Mouse (Mus musculus) CH12.LX (cell line): ENCODE data around the gene Il17rd. TPM values are rescaled to one million over a fixed set of nuclear protein-coding genes. Genes with fewer than 3 reads are reported as not detected.

ENCODE experiments used
- DNase-seq: peaks from one replicate; pipeline ENCODE4 v3.0.0-alpha.2; 2013; ENCODE audit errors: extremely low read depth
- H3K27ac ChIP-seq: 2 replicates; pipeline ENCODE4 v1.5.1; 2012; ENCODE audit warnings: low read depth, mild to moderate bottlenecking, control low read depth, moderate library complexity; ENCODE audit not compliant: insufficient read depth
- H3K27me3 ChIP-seq: replicated peaks from 2 replicates; pipeline ENCODE3; 2012; ENCODE audit warnings: inconsistent platforms
- H3K36me3 ChIP-seq, 2 experiments: replicated peaks in 1 of 2; 2 replicates each; pipeline versions ENCODE3 to v1.6.1; 2012; ENCODE audit warnings: inconsistent platforms in 1 of 2, low read length in 1 of 2, mild to moderate bottlenecking in 1 of 2, mixed read lengths in 1 of 2, moderate library complexity in 1 of 2; ENCODE audit not compliant: control insufficient read depth in 1 of 2, insufficient read depth in 1 of 2
- H3K4me1 ChIP-seq, 2 experiments: 2 replicates each; pipeline ENCODE4 v1.6.1; 2012; ENCODE audit warnings: inconsistent platforms in 1 of 2, moderate library complexity in 1 of 2; ENCODE audit not compliant: insufficient read depth in 2 of 2, control insufficient read depth in 1 of 2
- H3K4me2 ChIP-seq: 2 replicates; pipeline ENCODE4 v1.6.1; 2012; ENCODE audit warnings: low read depth, mild to moderate bottlenecking, control low read depth; ENCODE audit not compliant: poor library complexity, insufficient read depth, severe bottlenecking
- H3K4me3 ChIP-seq, 3 experiments: fragments of 150-350 bp in 1 of 3; sonication (generic) in 1 of 3; replicated peaks in 1 of 3; 2 replicates each; pipeline versions ENCODE3 to v1.5.1; 2011 to 2012; ENCODE audit warnings: low read depth in 2 of 3, low read length in 2 of 3, mild to moderate bottlenecking in 2 of 3, moderate library complexity in 2 of 3, control low read depth in 1 of 3, improper control_type of control experiment in 1 of 3, inconsistent platforms in 1 of 3, mixed read lengths in 1 of 3; ENCODE audit not compliant: poor library complexity in 1 of 3
- H3K79me2 ChIP-seq: replicated peaks from 2 replicates; pipeline ENCODE4 v1.6.1; 2012; ENCODE audit warnings: mild to moderate bottlenecking, moderate library complexity; ENCODE audit not compliant: control insufficient read depth, poor library complexity, insufficient read depth, severe bottlenecking; ENCODE audit errors: extremely low read depth
- H3K9ac ChIP-seq: 2 replicates; pipeline ENCODE4 v1.6.1; 2012; ENCODE audit warnings: low read depth, mild to moderate bottlenecking, control low read depth, moderate library complexity; ENCODE audit not compliant: insufficient read depth
- H3K9me3 ChIP-seq: replicated peaks from 2 replicates; pipeline ENCODE3; 2012; ENCODE audit warnings: low read length, inconsistent platforms, mixed read lengths
- BHLHE40 ChIP-seq: IDR thresholded peaks from 2 replicates; pipeline ENCODE4 v1.6.1; 2011; ENCODE audit warnings: mild to moderate bottlenecking, low read depth, low read length, improper control_type of control experiment
- CHD1 ChIP-seq: IDR thresholded peaks from 2 replicates; pipeline ENCODE4 v1.6.1; 2012; ENCODE audit warnings: low read depth, low read length, improper control_type of control experiment, inconsistent platforms
- CHD2 ChIP-seq: IDR thresholded peaks from 2 replicates; pipeline ENCODE4 v1.6.1; 2011; ENCODE audit warnings: low read length, improper control_type of control experiment
- CTCF ChIP-seq, 2 experiments: IDR thresholded peaks in 1 of 2; conservative IDR thresholded peaks in 1 of 2; 2 replicates each; pipeline ENCODE4 v1.5.1; 2011 to 2012; ENCODE audit warnings: low read depth in 2 of 2, low read length in 2 of 2, improper control_type of control experiment in 1 of 2, inconsistent platforms in 1 of 2, mild to moderate bottlenecking in 1 of 2, moderate library complexity in 1 of 2
- ELF1 ChIP-seq: IDR thresholded peaks from 2 replicates; pipeline ENCODE4 v1.6.1; 2014; ENCODE audit warnings: low read depth, mild to moderate bottlenecking, inconsistent platforms, low read length, improper control_type of control experiment
- ETS1 ChIP-seq: conservative IDR thresholded peaks from 2 replicates; pipeline ENCODE4 v1.6.1; 2012; ENCODE audit warnings: low read depth, mild to moderate bottlenecking, inconsistent platforms, low read length, improper control_type of control experiment, moderate library complexity
- JUN ChIP-seq: IDR thresholded peaks from 2 replicates; pipeline ENCODE4 v1.6.1; 2011; ENCODE audit warnings: low read depth, mild to moderate bottlenecking, low read length, improper control_type of control experiment, moderate library complexity; ENCODE audit not compliant: insufficient read depth
- NELFE ChIP-seq: IDR thresholded peaks from 2 replicates; pipeline ENCODE4 v1.6.1; 2011; ENCODE audit warnings: low read depth, low read length, improper control_type of control experiment
- POLR2AphosphoS2 ChIP-seq: IDR thresholded peaks from 2 replicates; pipeline ENCODE4 v1.6.1; 2011; ENCODE audit warnings: low read depth, low read length, improper control_type of control experiment
- RAD21 ChIP-seq: IDR thresholded peaks from 2 replicates; pipeline ENCODE4 v1.6.1; 2011; ENCODE audit warnings: low read depth, mild to moderate bottlenecking, low read length, improper control_type of control experiment, moderate library complexity
- SIN3A ChIP-seq: IDR thresholded peaks from 2 replicates; pipeline ENCODE4 v1.6.1; 2012; ENCODE audit warnings: low read length, improper control_type of control experiment, inconsistent platforms
- TCF12 ChIP-seq: IDR thresholded peaks from 2 replicates; pipeline ENCODE4 v1.6.1; 2014; ENCODE audit warnings: low read depth, mild to moderate bottlenecking, inconsistent platforms, low read length, improper control_type of control experiment
- UBTF ChIP-seq: IDR thresholded peaks from 2 replicates; pipeline ENCODE4 v1.6.1; 2012; ENCODE audit warnings: low read depth, mild to moderate bottlenecking, inconsistent platforms, low read length, improper control_type of control experiment, moderate library complexity
- ZC3H11A ChIP-seq: IDR thresholded peaks from 2 replicates; pipeline ENCODE4 v1.6.1; 2012; ENCODE audit warnings: low read depth, mild to moderate bottlenecking, inconsistent platforms, low read length, improper control_type of control experiment
- ZMIZ1 ChIP-seq: IDR thresholded peaks from 2 replicates; pipeline ENCODE4 v1.6.1; 2012; ENCODE audit warnings: low read depth, mild to moderate bottlenecking, inconsistent platforms, low read length, improper control_type of control experiment
- ZNF384 ChIP-seq: IDR thresholded peaks from 2 replicates; pipeline ENCODE4 v1.6.1; 2012; ENCODE audit warnings: low read depth, low read length, improper control_type of control experiment, inconsistent platforms
- dilution Hi-C: fragments of 300-500 bp; cut with MboI; formaldehyde crosslinking; loops from 2 replicates; pipeline ENCODE4 v1.14.3; 2020; ENCODE audit warnings: low sequenced_read_pairs; ENCODE audit not compliant: extremely low pct_unique_long_range_greater_than_20kb, extremely low pct_ligation_motif_present
- in situ Hi-C: fragments of 300-500 bp; cut with MboI; formaldehyde crosslinking; loops from 3 replicates; pipeline ENCODE4 v1.14.3; 2019; ENCODE audit warnings: low sequenced_read_pairs, low pct_ligation_motif_present, low pct_unique_long_range_greater_than_20kb, mixed read lengths
- polyA plus RNA-seq: library from polyadenylated mRNA; unstranded; fragments of >175 nt; gene quantifications from 2 replicates; pipeline ENCODE4 v1.2.1, GENCODE M21; 2012; ENCODE audit warnings: low read depth; ENCODE audit not compliant: insufficient read length
- total RNA-seq, 2 experiments: library from RNA; depleted of rRNA; stranded (reverse); fragments of 300-350 nt in 1 of 2; fragments of >200 nt in 1 of 2; gene quantifications; 2 replicates each; pipeline ENCODE4 v1.2.3; 2012 to 2014

Gene Il17rd
- total and polyA plus RNA-seq, 3 experiments = 0.04 to 0.09 (median 0.08) TPM

GRCm38 (mm10) chr14:27131521-27131920, 92.8 kb downstream of the Il17rd start:
- Histone ChIP-seq H3K9me3 (no peaks in the 10 kb centered on the region), H3K4me1 (no peaks in the 10 kb centered on the region), H3K27ac (no peak overlapping the region), H3K4me2 (no peak overlapping the region), H3K27me3 (no peaks in the 10 kb centered on the region), H3K9ac (no peak overlapping the region), H3K36me3 (no peaks in the 10 kb centered on the region), H3K4me3 (no peak overlapping the region), H3K79me2 (no peaks in the 10 kb centered on the region)
- in situ Hi-C loops = no loop called here
- DNase-seq = no peak
- dilution Hi-C loops = no loop called here
- TF ChIP-seq TCF12 (no peak), BHLHE40 (no peak), ZNF384 (no peak), JUN (no peak)

DNA sequence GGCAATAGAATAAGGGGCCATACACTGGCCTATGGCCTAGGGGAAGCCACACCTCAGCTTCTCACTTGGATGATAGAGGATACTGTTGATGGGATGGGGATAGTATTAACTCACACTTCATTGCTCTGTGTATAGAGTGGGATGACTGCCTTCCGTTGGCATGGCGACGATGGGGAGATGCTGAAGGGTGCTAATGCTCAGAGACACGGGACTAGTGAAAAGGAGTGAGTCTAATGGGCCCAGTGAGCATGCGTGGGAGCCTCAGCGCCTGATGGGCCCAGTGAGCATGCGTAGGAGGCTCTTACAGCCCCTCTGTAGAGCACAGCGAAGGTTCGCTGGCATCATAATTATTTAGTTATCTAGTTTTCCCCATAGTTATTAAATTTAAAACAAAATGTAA, 100.2 kb downstream of the Il17rd start:
- H3K36me3 ChIP-seq = no peaks in the 10 kb centered on the region
- DNase-seq = no peak
- peaks cover 4 to 17% of the 10 kb centered on the region in 2 experiments for H3K4me1 ChIP-seq
- H3K79me2 ChIP-seq = no peaks in the 10 kb centered on the region
- no peak overlapping the region for H3K4me2 ChIP-seq
- H3K27me3 ChIP-seq = no peaks in the 10 kb centered on the region
- no peak for TF ChIP-seq CHD1
- TF ChIP-seq CTCF (conservative IDR thresholded peaks at IDR 0.05 in 1 of 2, IDR thresholded peaks at IDR 0.05 in 1 of 2; ENCODE audit: low read depth in 2 of 2, low read length in 2 of 2) = no peak
- no peak for TF ChIP-seq RAD21
- no peak for TF ChIP-seq ELF1
- no peak for TF ChIP-seq POLR2AphosphoS2
- TF ChIP-seq ZC3H11A = no peak
- TF ChIP-seq SIN3A = no peak
- no peak for TF ChIP-seq NELFE
- dilution Hi-C loops (no loop called here), in situ Hi-C loops (no loop called here)
- H3K9me3 ChIP-seq = no peaks in the 10 kb centered on the region
- no peak overlapping the region for H3K4me3 ChIP-seq
- H3K27ac ChIP-seq = no peak overlapping the region
- H3K9ac ChIP-seq = no peak overlapping the region

DNA sequence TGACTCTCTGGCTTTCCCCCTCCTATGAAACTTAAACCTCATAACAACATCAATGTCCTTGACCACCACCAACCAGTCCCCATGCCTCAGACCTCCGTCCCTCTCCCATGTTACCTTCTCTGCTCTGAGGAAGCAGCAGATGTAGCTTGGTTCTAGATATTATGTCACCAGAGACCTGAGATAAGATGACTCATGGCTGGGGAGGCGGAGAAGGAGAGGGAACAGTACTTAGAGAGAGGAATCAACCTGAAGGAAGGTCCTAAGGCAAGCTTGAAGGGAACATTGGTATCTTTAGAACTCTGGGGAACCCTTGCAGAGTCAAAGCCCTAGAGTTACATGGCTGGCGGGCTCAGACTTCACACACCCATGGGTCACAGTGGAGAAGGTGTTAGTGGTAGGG, 101.2 kb downstream of the Il17rd start:
- H3K9me3 ChIP-seq = no peaks in the 10 kb centered on the region
- H3K36me3 ChIP-seq = no peaks in the 10 kb centered on the region
- dilution Hi-C loops (no loop called here), in situ Hi-C loops (no loop called here)
- no peaks in the 10 kb centered on the region for H3K79me2 ChIP-seq
- H3K4me1 ChIP-seq = peaks cover 4 to 20% of the 10 kb centered on the region in 2 experiments
- no peak for DNase-seq
- TF ChIP-seq CHD1 (no peak), POLR2AphosphoS2 (no peak), CHD2 (no peak), UBTF (no peak), ZMIZ1 (no peak), ETS1 (no peak), ZNF384 (no peak), RAD21 (no peak), TCF12 (no peak), BHLHE40 (no peak)
- H3K4me2 ChIP-seq = no peak overlapping the region
- no peaks in the 10 kb centered on the region for H3K27me3 ChIP-seq
- H3K9ac ChIP-seq = no peak overlapping the region
- H3K27ac ChIP-seq = no peak overlapping the region
- no peak overlapping the region for H3K4me3 ChIP-seq
